Comparison of ENCODE assay signal across 17 mouse cellular contexts in genomic region chr9:9564551-9564950, GRCm38 (mm10).
DNase-seq lines count a peak whose midpoint lies in the region; ATAC-seq and TF ChIP-seq lines count a peak whose summit lies in the region.
"Had no signal": no experiment of that assay in that cellular context is flagged by ENCODE, and none has a peak within 500 bp of the region (broad histone marks: within the 10 kb centered on the region; RNA-seq: fewer than 3 reads in every experiment).

No protein-coding gene starts in this region.

- no peaks in the 10 kb centered on the region; the same call in 1 of the 2 replicates for H3K79me2 ChIP-seq in liver, adult 2 months (ENCODE audit: control insufficient read depth, insufficient read depth, low read length)

- no peak overlapping the region for H3K27ac ChIP-seq in liver, adult 2 months (replicated peaks; ENCODE audit: insufficient read depth, low read depth, low read length)
- H3K27ac ChIP-seq in liver, postnatal 0 days (ENCODE audit: low read depth): no peak overlapping the region
- H3K27ac ChIP-seq: embryonic facial prominence, embryonic 13.5 days; forebrain, embryonic 10.5 days; layer of hippocampus, adult 2 months; lung, embryonic 15.5 days; neural tube, embryonic 13.5 days had no signal

- H3K4me2 ChIP-seq in liver, postnatal 0 days (ENCODE audit: low read depth, low read length): no peak overlapping the region
- H3K4me2 ChIP-seq: embryonic facial prominence, embryonic 13.5 days; lung, embryonic 15.5 days; neural tube, embryonic 13.5 days had no signal

- ATAC-seq in liver, postnatal 0 days: no peak

- peaks cover 4% of the 10 kb centered on the region; the same call in 1 of the 2 replicates for H3K4me1 ChIP-seq in liver, adult 2 months (ENCODE audit: control insufficient read depth, insufficient read depth, low read length)
- no peaks in the 10 kb centered on the region for H3K4me1 ChIP-seq in liver, postnatal 0 days (ENCODE audit: insufficient read depth)
- H3K4me1 ChIP-seq: embryonic facial prominence, embryonic 13.5 days; forebrain, embryonic 10.5 days; lung, embryonic 15.5 days; megakaryocyte, embryonic 14.5 days; neural tube, embryonic 13.5 days had no signal

- TF ChIP-seq EP300 in liver, postnatal 0 days (IDR thresholded peaks at IDR 0.05; ENCODE audit: low read depth): no peak

- no peaks in the 10 kb centered on the region for H3K36me3 ChIP-seq in liver, adult 2 months (ENCODE audit: control insufficient read depth, insufficient read depth, low read length)
- no peaks in the 10 kb centered on the region for H3K36me3 ChIP-seq in liver, postnatal 0 days (replicated peaks; ENCODE audit: insufficient read depth, low read length)
- H3K36me3 ChIP-seq: embryonic facial prominence, embryonic 13.5 days; forebrain, embryonic 10.5 days; lung, embryonic 15.5 days; neural tube, embryonic 13.5 days had no signal

- no peaks in the 10 kb centered on the region for H3K9me3 ChIP-seq in liver, postnatal 0 days (ENCODE audit: low read length)
- H3K9me3 ChIP-seq: embryonic facial prominence, embryonic 13.5 days; forebrain, embryonic 10.5 days; lung, embryonic 15.5 days; megakaryocyte, embryonic 14.5 days; neural tube, embryonic 13.5 days had no signal

- peak; percentile 12 for DNase-seq in adrenal gland, postnatal 10 days
- DNase-seq in adrenal gland, adult 8-10 months: no peak
- peak; percentile 96 for DNase-seq in liver, adult 2 months (ENCODE audit: extremely low read depth, low read depth, low spot score)
- DNase-seq in liver, postnatal 0 days: no peak
- DNase-seq in kidney, adult 18-20 months: peak; percentile 61
- peak; percentile 91 to 93 for DNase-seq in kidney, postnatal 25 days
- no peak for DNase-seq in urinary bladder, adult 18-20 months (ENCODE audit: low spot score in 2 of 2)
- DNase-seq in heart, adult 9 months (ENCODE audit: low spot score in 2 of 2): no peak
- DNase-seq: gastrocnemius, postnatal 36 days; thymus, adult 2 months had no signal

- no peak overlapping the region for H3K9ac ChIP-seq in liver, adult 2 months (ENCODE audit: low read depth, low read length)
- H3K9ac ChIP-seq in liver, postnatal 0 days (replicated peaks): no peak overlapping the region
- H3K9ac ChIP-seq: embryonic facial prominence, embryonic 13.5 days; lung, embryonic 15.5 days; neural tube, embryonic 13.5 days had no signal

- H3K4me3 ChIP-seq in liver, adult 2 months (ENCODE audit: insufficient read depth, low read depth, low read length): no peak overlapping the region
- no peak overlapping the region for H3K4me3 ChIP-seq in liver, postnatal 0 days (ENCODE audit: low read depth, low read length)
- H3K4me3 ChIP-seq: embryonic facial prominence, embryonic 13.5 days; forebrain, embryonic 10.5 days; layer of hippocampus, adult 2 months; lung, embryonic 15.5 days; megakaryocyte, embryonic 14.5 days; neural tube, embryonic 13.5 days had no signal

- H3K27me3 ChIP-seq in liver, adult 2 months (ENCODE audit: control insufficient read depth, insufficient read depth, low read length): no peaks in the 10 kb centered on the region
- no peaks in the 10 kb centered on the region for H3K27me3 ChIP-seq in liver, postnatal 0 days (ENCODE audit: insufficient read depth, low read length)
- H3K27me3 ChIP-seq: CH12.LX; embryonic facial prominence, embryonic 13.5 days; lung, embryonic 15.5 days; megakaryocyte, embryonic 14.5 days; neural tube, embryonic 13.5 days had no signal

- TF ChIP-seq CTCF in liver, adult 2 months (IDR thresholded peaks at IDR 0.05; ENCODE audit: low read depth, low read length): no peak
- TF ChIP-seq CTCF in liver, postnatal 0 days (IDR thresholded peaks at IDR 0.05; ENCODE audit: low read depth): no peak

- no peak for TF ChIP-seq POLR2A in liver, adult 2 months (IDR thresholded peaks at IDR 0.05; ENCODE audit: extremely low read depth, insufficient read depth, low read length)

Comparison
In these comparisons a context has a peak if more than half of its experiments do, and no peak if none do; other contexts are left out.
1. DNase-seq: peak in adrenal gland, postnatal 10 days (single experiment), liver, adult 2 months (single experiment), kidney, adult 18-20 months (single experiment) and kidney, postnatal 25 days (2 of 2); none in adrenal gland, adult 8-10 months (single experiment), liver, postnatal 0 days (single experiment), urinary bladder, adult 18-20 months (0 of 2) and heart, adult 9 months (0 of 2).